In genomic region chr3:134605356-134605771, GRCm38 (mm10) we compare ENCODE assay signal across 11 mouse cellular contexts.
DNase-seq lines count a peak whose midpoint lies in the region; ATAC-seq and TF ChIP-seq lines count a peak whose summit lies in the region.
"Had no signal": no experiment of that assay in that cellular context is flagged by ENCODE, and none has a peak within 500 bp of the region (broad histone marks: within the 10 kb centered on the region; RNA-seq: fewer than 3 reads in every experiment).

No protein-coding gene starts in this region.

- WGBS in kidney, embryonic 15.5 days, result 21% methylated on average over 6 of the region's 6 CpGs
- 28% methylated on average over 6 of the region's 6 CpGs for WGBS in hindbrain, embryonic 12.5 days
- 22% methylated on average over 6 of the region's 6 CpGs for WGBS in midbrain, postnatal 0 days

- H3K4me1 ChIP-seq in kidney, embryonic 15.5 days, result no peaks in the 10 kb centered on the region
- H3K4me1 ChIP-seq in hindbrain, embryonic 12.5 days, result peaks cover 8% of the 10 kb centered on the region
- H3K4me1 ChIP-seq in midbrain, postnatal 0 days (ENCODE audit: insufficient read depth, low read length), result peaks cover 5% of the 10 kb centered on the region; the same call in 1 of the 2 replicates
- H3K4me1 ChIP-seq: heart, embryonic 12.5 days had no signal

- peak; percentile 76 for ATAC-seq in kidney, embryonic 15.5 days (replicated peaks; ENCODE audit: low FRiP score)
- ATAC-seq in hindbrain, embryonic 12.5 days (ENCODE audit: low FRiP score), result peak; percentile 97
- peak; percentile 88; the same call in 1 of the 2 replicates for ATAC-seq in midbrain, postnatal 0 days (ENCODE audit: low FRiP score)
- ATAC-seq: lung, postnatal 0 days had no signal

- no peak for DNase-seq in kidney, adult 9 months
- peak; percentile 8 for DNase-seq in embryo, embryonic 11.5 days (ENCODE audit: low read depth, low spot score)
- peak; percentile 87 for DNase-seq in midbrain, postnatal 0 days (ENCODE audit: low spot score)
- no peak for DNase-seq in heart, adult 18-20 months
- DNase-seq in left cerebral cortex, adult 11 months (ENCODE audit: low spot score), result no peak
- DNase-seq in spleen, postnatal 36 days (ENCODE audit: low spot score in 2 of 2), result no peak
- DNase-seq: cerebellum, adult 18-20 months had no signal

- no peaks in the 10 kb centered on the region for H3K36me3 ChIP-seq in kidney, embryonic 15.5 days
- H3K36me3 ChIP-seq in hindbrain, embryonic 12.5 days, result no peaks in the 10 kb centered on the region
- no peaks in the 10 kb centered on the region for H3K36me3 ChIP-seq in midbrain, postnatal 0 days (ENCODE audit: insufficient read depth, low read length)
- H3K36me3 ChIP-seq: heart, embryonic 12.5 days had no signal

- TF ChIP-seq CTCF in midbrain, postnatal 0 days (IDR thresholded peaks at IDR 0.05), result no peak

- H3K9ac ChIP-seq in kidney, embryonic 15.5 days, result no peak overlapping the region
- no peak overlapping the region for H3K9ac ChIP-seq in hindbrain, embryonic 12.5 days
- H3K9ac ChIP-seq in midbrain, postnatal 0 days (replicated peaks; ENCODE audit: low read length, poor library complexity, severe bottlenecking), result no peak overlapping the region
- H3K9ac ChIP-seq: heart, embryonic 12.5 days had no signal

- no peak overlapping the region for H3K27ac ChIP-seq in kidney, embryonic 15.5 days
- peak overlapping the region; percentile 36 for H3K27ac ChIP-seq in hindbrain, embryonic 12.5 days
- no peak overlapping the region for H3K27ac ChIP-seq in midbrain, postnatal 0 days (ENCODE audit: low read depth, low read length)

- no peaks in the 10 kb centered on the region for H3K27me3 ChIP-seq in kidney, embryonic 15.5 days
- no peaks in the 10 kb centered on the region for H3K27me3 ChIP-seq in hindbrain, embryonic 12.5 days
- H3K27me3 ChIP-seq in midbrain, postnatal 0 days (ENCODE audit: insufficient read depth, low read length), result no peaks in the 10 kb centered on the region
- H3K27me3 ChIP-seq: heart, embryonic 12.5 days had no signal

- no peak overlapping the region for H3K4me2 ChIP-seq in kidney, embryonic 15.5 days
- H3K4me2 ChIP-seq in hindbrain, embryonic 12.5 days (replicated peaks), result peak overlapping the region; percentile 30
- no peak overlapping the region for H3K4me2 ChIP-seq in midbrain, postnatal 0 days (ENCODE audit: low read depth, low read length, poor library complexity, severe bottlenecking)
- H3K4me2 ChIP-seq: heart, embryonic 12.5 days had no signal

- no peaks in the 10 kb centered on the region for H3K9me3 ChIP-seq in kidney, embryonic 15.5 days (replicated peaks)
- H3K9me3 ChIP-seq in hindbrain, embryonic 12.5 days (replicated peaks), result no peaks in the 10 kb centered on the region
- no peaks in the 10 kb centered on the region for H3K9me3 ChIP-seq in midbrain, postnatal 0 days (ENCODE audit: low read length)
- H3K9me3 ChIP-seq: heart, embryonic 12.5 days had no signal

- no peak overlapping the region for H3K4me3 ChIP-seq in kidney, embryonic 15.5 days (replicated peaks)
- no peak overlapping the region for H3K4me3 ChIP-seq in hindbrain, embryonic 12.5 days
- no peak overlapping the region for H3K4me3 ChIP-seq in midbrain, postnatal 0 days (ENCODE audit: low read depth, low read length)
- H3K4me3 ChIP-seq: heart, embryonic 12.5 days had no signal

Comparison
In these comparisons a context has a peak if more than half of its experiments do, and no peak if none do; other contexts are left out.
1. DNase-seq: peak in embryo, embryonic 11.5 days (single experiment) and midbrain, postnatal 0 days (single experiment); none in kidney, adult 9 months (single experiment), heart, adult 18-20 months (0 of 2), left cerebral cortex, adult 11 months (single experiment) and spleen, postnatal 36 days (0 of 2).
2. Peak in every context shown above with its lines, with median percentiles within 50 percentile points of each other: ATAC-seq.